Mouse (Mus musculus): ENCODE measurements around the gene Arhgef25.

Arhgef25 gene

DNA sequence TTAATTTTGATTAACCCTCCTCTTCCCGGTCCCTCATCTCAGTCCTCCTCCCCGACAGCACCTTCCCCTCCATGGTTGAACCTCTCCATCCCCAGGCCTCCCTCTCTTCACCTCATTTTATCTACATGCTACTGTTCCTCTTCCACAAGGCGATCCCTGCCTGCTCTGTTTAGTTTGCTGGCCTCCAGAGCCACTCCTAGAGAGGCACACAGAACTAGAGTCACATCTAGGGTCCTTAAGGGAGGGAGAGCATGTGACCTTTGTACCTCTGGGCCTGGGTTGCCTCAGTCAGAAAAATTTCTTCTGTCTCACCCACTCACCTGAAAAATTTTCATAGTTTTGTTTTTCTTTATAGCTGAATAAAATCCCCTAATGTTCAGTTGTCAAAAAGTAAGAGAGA, 52.0 kb downstream of the Arhgef25 start:
- DNase-seq = no peak

DNA sequence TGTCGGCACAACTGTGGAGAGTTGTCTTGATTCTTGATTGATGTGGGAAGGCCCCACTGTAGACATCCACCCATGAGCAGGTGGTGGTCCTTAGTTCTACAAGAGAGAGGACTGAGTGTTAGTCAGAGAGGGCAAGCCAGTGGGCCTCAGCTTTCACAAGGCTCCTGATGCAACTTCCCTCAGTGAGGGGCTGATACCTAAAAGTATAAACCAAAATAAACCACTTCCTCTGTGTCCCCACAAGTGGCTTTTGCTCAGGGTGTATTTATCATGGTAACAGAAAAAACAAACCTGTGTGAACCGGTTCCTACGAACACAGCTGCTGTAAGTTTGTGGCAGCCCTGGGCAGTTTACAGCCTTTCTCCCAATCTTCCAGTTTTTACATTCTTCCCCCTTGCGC, 53.4 kb downstream of the Arhgef25 start:
- DNase-seq = no peak

DNA sequence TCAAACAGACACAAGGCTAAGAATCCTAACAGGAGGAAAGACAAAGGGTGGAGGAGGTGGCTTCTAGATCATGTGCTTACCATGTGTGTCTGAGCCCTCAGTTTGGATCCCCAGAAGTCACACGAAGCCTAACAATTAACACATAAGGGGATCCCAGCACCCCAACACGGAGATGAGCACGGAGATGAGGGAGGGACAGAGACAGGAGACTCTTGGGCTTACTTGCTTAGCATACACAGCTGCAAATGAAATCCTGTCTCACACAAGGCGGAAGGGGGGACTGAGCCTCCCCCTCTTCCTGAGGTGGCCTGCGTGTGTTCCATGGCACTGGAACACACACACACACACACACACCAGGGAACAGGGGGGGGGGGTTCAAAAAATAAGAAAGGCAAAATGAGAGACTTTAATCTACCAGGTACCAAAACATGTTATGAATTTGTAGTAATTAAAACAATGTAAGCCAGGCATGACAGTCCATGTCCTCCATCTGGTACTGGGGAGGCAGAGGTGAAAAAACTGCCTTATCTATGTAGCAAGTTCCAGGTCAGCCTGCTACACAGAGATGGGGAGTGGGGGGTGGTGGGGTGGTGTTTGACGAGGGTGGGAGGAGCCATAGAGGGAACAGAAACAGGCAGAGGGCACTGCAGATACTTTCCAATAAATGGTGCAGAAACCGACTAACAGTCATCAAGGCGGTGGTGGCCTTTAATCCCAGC, 54.6 kb downstream of the Arhgef25 start:
- DNase-seq = no peak

DNA sequence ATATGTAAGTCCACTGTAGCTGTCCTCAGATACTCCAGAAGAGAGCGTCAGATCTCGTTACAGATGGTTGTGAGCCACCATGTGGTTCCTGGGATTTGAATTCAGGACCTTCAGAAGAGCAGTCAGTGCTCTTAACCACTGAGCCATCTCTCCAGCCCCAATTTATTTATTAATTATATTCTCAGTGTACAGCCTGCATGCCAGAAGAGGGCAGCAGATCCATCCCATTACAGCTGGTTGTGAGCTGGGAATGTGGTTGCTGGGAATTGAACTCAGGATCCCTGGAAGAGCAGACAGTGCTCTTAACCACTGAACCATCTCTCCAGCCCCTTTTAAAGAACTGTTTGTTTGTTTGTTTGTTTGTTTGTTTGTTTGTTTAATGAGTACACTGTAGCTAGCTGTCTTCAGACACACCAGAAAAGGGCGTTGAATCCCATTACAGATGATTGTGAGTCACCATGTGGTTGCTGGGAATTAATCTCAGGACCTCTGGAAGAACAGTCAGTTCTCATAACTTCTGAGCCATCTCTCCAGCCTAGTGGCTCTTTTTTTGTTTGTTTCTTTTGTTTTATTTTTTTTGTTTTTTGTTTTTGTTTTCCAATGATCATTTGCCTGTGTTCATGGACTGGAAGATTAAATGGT, 55.4 kb downstream of the Arhgef25 start:
- peak in 1 of 2 experiments; percentile 33 for DNase-seq

Data from cerebellum, postnatal 25 days (tissue).